Mouse (Mus musculus): Measurements from ENCODE around the gene 1190005I06Rik. TPM values are rescaled to one million over a fixed set of nuclear protein-coding genes. Genes with fewer than 3 reads are reported as not detected.

1190005I06Rik gene
- polyA plus RNA-seq, 1 experiment from 2014 or later = 5.4 TPM

DNA sequence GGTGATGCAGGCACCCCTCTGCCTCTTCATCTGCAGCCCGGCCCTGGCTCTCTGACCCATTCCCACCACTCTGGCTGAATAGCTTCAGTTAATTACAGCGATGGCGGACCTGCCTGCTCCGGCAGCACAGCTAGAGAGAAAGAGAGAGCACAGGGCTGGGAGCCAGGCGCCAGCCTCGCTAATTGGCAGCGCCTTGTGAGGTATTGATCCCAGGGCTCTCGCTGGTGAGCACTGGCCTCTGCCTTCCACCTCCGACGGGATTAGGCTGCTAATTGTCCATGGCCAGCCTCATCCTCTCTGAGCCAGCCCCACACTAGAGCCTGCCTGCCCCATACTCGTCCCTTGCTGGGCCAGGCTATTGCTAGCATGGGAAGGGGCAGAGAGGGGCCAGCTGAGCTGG, 87.8 kb downstream of the 1190005I06Rik start:
- no peak for ATAC-seq (ENCODE audit: low read depth)
- Histone ChIP-seq H3K27me3 (ENCODE audit: control insufficient read depth, insufficient read depth, low read depth, low read length) (no peaks in the 10 kb centered on the region), H3K36me3 (ENCODE audit: control insufficient read depth, insufficient read depth, low read length) (no peaks in the 10 kb centered on the region; the same call in 1 of the 2 replicates), H3K4me1 (replicated peaks; ENCODE audit: control insufficient read depth, insufficient read depth, low read length) (peaks cover 52% of the 10 kb centered on the region), H3K9me3 (ENCODE audit: control insufficient read depth, low read length) (no peaks in the 10 kb centered on the region), H3K27ac (ENCODE audit: low read length) (no peak overlapping the region), H3K4me3 (ENCODE audit: low read length) (no peak overlapping the region), H3K4me2 (ENCODE audit: low read depth, low read length) (no peak overlapping the region), H3K9ac (ENCODE audit: low read length) (no peak overlapping the region)
- 71% methylated on average over 11 of the region's 11 CpGs for WGBS

Other genes with a start within 250 kb of the 1190005I06Rik start
- 90.8 and 99.5 TPM in 2 replicates for gene Gins2, start 58.3 kb downstream of the 1190005I06Rik start, polyA plus RNA-seq (2015; fragmentation: Nextera tagmentation; extraction: Ambion mirVana)
- 2.5 and 3.2 TPM in 2 replicates for gene Gm27021, start 20.4 kb upstream of the 1190005I06Rik start, polyA plus RNA-seq (2015; fragmentation: Nextera tagmentation; extraction: Ambion mirVana)
- gene Cox4i1, start 20.6 kb upstream of the 1190005I06Rik start, polyA plus RNA-seq (2015; fragmentation: Nextera tagmentation; extraction: Ambion mirVana) = 1,058 and 1,114 TPM in 2 replicates
- gene Emc8, start 20.9 kb upstream of the 1190005I06Rik start, polyA plus RNA-seq (2015; fragmentation: Nextera tagmentation; extraction: Ambion mirVana) = 237 and 248 TPM in 2 replicates
- gene Irf8, start 88.7 kb upstream of the 1190005I06Rik start, polyA plus RNA-seq (2015; fragmentation: Nextera tagmentation; extraction: Ambion mirVana) = 19.1 and 22.5 TPM in 2 replicates